Mouse (Mus musculus) skeletal muscle tissue, adult 2 months (tissue): ENCODE results near the gene Gcc2.
A peak's percentile ranks its signal among the peaks of the same experiment; 100 is the strongest.
"Not testable (repeated sequence)": the region's sequence is repeated elsewhere in the genome, so short reads cannot be mapped to it uniquely, and the experiment has no call there.

ENCODE experiments used
- DNase-seq: peaks from one replicate; pipeline ENCODE4 v3.0.0-alpha.2; 2012; ENCODE audit warnings: low read depth, low spot score

Gene Gcc2

GRCm38 (mm10) chr10:58323028-58323991, 68.0 kb downstream of the Gcc2 start, which contains the start of gene Lims1:
TSS of gene Lims1 (plus strand) at chr10:58323466.
- DNase-seq: peak; percentile 99

GRCm38 (mm10) chr10:58326271-58326670, 71.0 kb downstream of the Gcc2 start:
- DNase-seq: no peak

- DNase-seq: not testable (repeated sequence)
Observed at GRCm38 (mm10) chr10:58327836-58328235, 72.5 kb downstream of the Gcc2 start.

- no peak for DNase-seq
Observed at GRCm38 (mm10) chr10:58328517-58329108, 73.3 kb downstream of the Gcc2 start.

GRCm38 (mm10) chr10:58330635-58331034, 75.3 kb downstream of the Gcc2 start:
- no peak for DNase-seq

GRCm38 (mm10) chr10:58331741-58332140, 76.4 kb downstream of the Gcc2 start:
- DNase-seq: no peak

- DNase-seq: no peak
Observed at GRCm38 (mm10) chr10:58333414-58333813, 78.1 kb downstream of the Gcc2 start.

GRCm38 (mm10) chr10:58336156-58336555, 80.9 kb downstream of the Gcc2 start:
- no peak for DNase-seq

GRCm38 (mm10) chr10:58337091-58337490, 81.8 kb downstream of the Gcc2 start:
- DNase-seq: not testable (repeated sequence)

GRCm38 (mm10) chr10:58338590-58338989, 83.3 kb downstream of the Gcc2 start:
- DNase-seq: no peak

- peak; percentile 64 for DNase-seq
Observed at GRCm38 (mm10) chr10:58341685-58342084, 86.4 kb downstream of the Gcc2 start.

- DNase-seq: no peak
Observed at GRCm38 (mm10) chr10:58342199-58342598, 86.9 kb downstream of the Gcc2 start.

GRCm38 (mm10) chr10:58343552-58343951, 88.3 kb downstream of the Gcc2 start:
- no peak for DNase-seq

GRCm38 (mm10) chr10:58350600-58350999, 95.3 kb downstream of the Gcc2 start:
- no peak for DNase-seq

GRCm38 (mm10) chr10:58351670-58352069, 96.4 kb downstream of the Gcc2 start:
- no peak for DNase-seq

GRCm38 (mm10) chr10:58352364-58352763, 97.1 kb downstream of the Gcc2 start:
- no peak for DNase-seq

GRCm38 (mm10) chr10:58354561-58354960, 99.3 kb downstream of the Gcc2 start:
- no peak for DNase-seq
